Mouse (Mus musculus): Measurements from ENCODE around the gene Gm6763. TPM values are rescaled to one million over a fixed set of nuclear protein-coding genes. Genes with fewer than 3 reads are reported as not detected.
"Not testable (repeated sequence)": the region's sequence is repeated elsewhere in the genome, so short reads cannot be mapped to it uniquely, and the experiment has no call there.

Gene Gm6763
- polyA plus RNA-seq (2016; fragmentation: Nextera tagmentation; extraction: Ambion mirVana): not detected in 2 replicates

- ATAC-seq (ENCODE audit: low FRiP score, low read depth); H3K36me3 ChIP-seq; H3K27me3 ChIP-seq; H3K27ac ChIP-seq (replicated peaks); H3K9ac ChIP-seq (replicated peaks); H3K9me3 ChIP-seq; H3K4me2 ChIP-seq (replicated peaks); H3K4me1 ChIP-seq; H3K4me3 ChIP-seq: not testable (repeated sequence)
- no CpG with 5 or more reads among the region's 3 CpGs for WGBS
These were observed at the start of gene Gm6763 for GRCm38 (mm10) chr10:104151197-104151596. TSS of gene Gm6763 (plus strand) at chr10:104151497.

DNA sequence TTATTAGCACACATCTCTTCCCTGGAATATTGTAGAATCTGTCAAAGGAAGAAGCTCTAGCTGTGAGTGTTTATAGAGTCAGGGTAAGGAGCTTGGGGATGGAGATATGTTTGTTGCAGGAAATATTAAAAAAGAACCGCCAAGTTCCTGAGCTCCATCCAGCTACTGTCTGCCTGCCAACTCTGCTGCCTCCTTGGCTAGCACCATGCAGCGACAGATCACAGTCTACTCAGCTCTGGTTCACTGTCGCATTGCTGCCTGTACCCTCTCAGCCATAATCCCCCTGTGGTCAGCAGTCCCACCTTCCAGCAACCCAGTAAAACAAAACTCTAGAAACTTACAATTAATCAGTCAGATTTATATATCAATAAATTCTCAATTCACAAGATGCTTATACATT, 41.3 kb upstream of the Gm6763 start:
- H3K4me1 ChIP-seq: no peaks in the 10 kb centered on the region

DNA sequence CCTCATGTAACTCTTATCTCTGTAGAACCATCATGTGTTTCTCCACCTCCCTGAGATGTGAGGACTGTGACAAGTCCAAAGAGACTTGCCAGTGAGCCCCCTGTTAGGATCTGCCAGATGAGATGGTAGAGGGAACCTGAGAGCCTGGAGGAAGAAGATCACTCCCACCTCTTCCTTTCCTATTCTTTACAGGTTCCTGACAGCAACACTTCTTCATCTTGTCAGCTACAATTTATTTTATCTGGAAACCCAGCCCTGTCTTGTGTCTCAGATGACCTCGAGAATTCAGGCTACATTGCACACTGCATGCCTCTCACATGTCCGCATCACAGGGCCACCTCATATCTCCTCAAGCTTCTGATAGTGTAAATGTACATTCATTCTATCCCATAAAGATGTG, 33.0 kb upstream of the Gm6763 start:
- Histone ChIP-seq H3K4me3 (no peak overlapping the region), H3K4me1 (no peaks in the 10 kb centered on the region), H3K9me3 (no peaks in the 10 kb centered on the region), H3K27ac (replicated peaks) (no peak overlapping the region), H3K9ac (replicated peaks) (no peak overlapping the region), H3K4me2 (replicated peaks) (no peak overlapping the region), H3K27me3 (no peaks in the 10 kb centered on the region), H3K36me3 (no peaks in the 10 kb centered on the region)
- WGBS: 82% methylated on average over 2 of the region's 2 CpGs
- ATAC-seq (ENCODE audit: low FRiP score, low read depth): no peak

More for the DNA sequence above, 41.3 kb upstream of the Gm6763 start:
- Histone ChIP-seq H3K4me2 (replicated peaks) (no peak overlapping the region), H3K9me3 (no peaks in the 10 kb centered on the region), H3K36me3 (no peaks in the 10 kb centered on the region), H3K27me3 (no peaks in the 10 kb centered on the region), H3K27ac (replicated peaks) (no peak overlapping the region), H3K9ac (replicated peaks) (no peak overlapping the region), H3K4me3 (no peak overlapping the region)
- WGBS: 88% methylated on average over 3 of the region's 3 CpGs
- ATAC-seq (ENCODE audit: low FRiP score, low read depth): no peak

DNA sequence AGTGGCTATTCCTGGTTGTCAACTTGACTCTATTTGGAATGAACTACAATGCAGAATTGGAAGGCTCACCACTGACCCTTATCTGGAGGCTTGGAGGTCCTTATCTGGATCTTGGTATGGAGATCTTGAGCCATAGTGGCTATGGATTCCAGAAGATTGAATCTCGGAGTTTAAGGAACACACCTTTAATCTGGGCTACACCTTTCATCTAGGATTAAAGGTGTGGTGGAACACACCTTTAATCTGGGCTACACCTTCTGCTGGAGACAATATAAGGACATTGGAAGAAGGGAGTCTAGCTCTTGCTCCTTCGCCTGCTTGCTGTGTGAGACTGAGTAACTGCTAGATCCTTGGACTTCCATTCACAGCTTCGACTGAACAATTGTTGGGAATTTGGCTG, 8.6 kb upstream of the Gm6763 start, which contains the start of gene Gm21293:
Gm21293 (plus strand) TSS at position 301 of the 400 bp plus-strand sequence.
- not testable (repeated sequence) for H3K9ac ChIP-seq (replicated peaks); H3K27ac ChIP-seq (replicated peaks); H3K27me3 ChIP-seq; H3K4me2 ChIP-seq (replicated peaks); ATAC-seq (ENCODE audit: low FRiP score, low read depth); H3K4me3 ChIP-seq; H3K9me3 ChIP-seq; H3K4me1 ChIP-seq; H3K36me3 ChIP-seq
- WGBS: no CpG with 5 or more reads among the region's 3 CpGs

DNA sequence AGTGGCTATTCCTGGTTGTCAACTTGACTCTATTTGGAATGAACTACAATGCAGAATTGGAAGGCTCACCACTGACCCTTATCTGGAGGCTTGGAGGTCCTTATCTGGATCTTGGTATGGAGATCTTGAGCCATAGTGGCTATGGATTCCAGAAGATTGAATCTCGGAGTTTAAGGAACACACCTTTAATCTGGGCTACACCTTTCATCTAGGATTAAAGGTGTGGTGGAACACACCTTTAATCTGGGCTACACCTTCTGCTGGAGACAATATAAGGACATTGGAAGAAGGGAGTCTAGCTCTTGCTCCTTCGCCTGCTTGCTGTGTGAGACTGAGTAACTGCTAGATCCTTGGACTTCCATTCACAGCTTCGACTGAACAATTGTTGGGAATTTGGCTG, 8.4 kb downstream of the Gm6763 start, which contains the start of gene Gm8764:
Gm8764 (plus strand) TSS at position 301 of the 400 bp plus-strand sequence.
- not testable (repeated sequence) for H3K36me3 ChIP-seq

GRCm38 (mm10) chr10:104168215-104168614, 16.9 kb downstream of the Gm6763 start, which contains the start of gene Gm21304:
TSS of gene Gm21304 (plus strand) at chr10:104168515.
- H3K36me3 ChIP-seq; H3K4me2 ChIP-seq (replicated peaks); H3K4me1 ChIP-seq; H3K27ac ChIP-seq (replicated peaks); H3K4me3 ChIP-seq; H3K9ac ChIP-seq (replicated peaks); H3K9me3 ChIP-seq; H3K27me3 ChIP-seq; ATAC-seq (ENCODE audit: low FRiP score, low read depth): not testable (repeated sequence)
- no CpG with 5 or more reads among the region's 3 CpGs for WGBS

More for the DNA sequence above, 8.4 kb downstream of the Gm6763 start, which contains the start of gene Gm8764:
- not testable (repeated sequence) for H3K9me3 ChIP-seq; ATAC-seq (ENCODE audit: low FRiP score, low read depth); H3K4me1 ChIP-seq; H3K4me3 ChIP-seq; H3K9ac ChIP-seq (replicated peaks); H3K27ac ChIP-seq (replicated peaks); H3K4me2 ChIP-seq (replicated peaks); H3K27me3 ChIP-seq
- WGBS: no CpG with 5 or more reads among the region's 3 CpGs

- not testable (repeated sequence) for H3K27ac ChIP-seq (replicated peaks)
- no CpG with 5 or more reads among the region's 3 CpGs for whole genome bisulfite sequencing
These were observed 25.4 kb downstream of the Gm6763 start, which contains the start of gene Gm21312 for GRCm38 (mm10) chr10:104176724-104177123. TSS of gene Gm21312 (plus strand) at chr10:104177024.

DNA sequence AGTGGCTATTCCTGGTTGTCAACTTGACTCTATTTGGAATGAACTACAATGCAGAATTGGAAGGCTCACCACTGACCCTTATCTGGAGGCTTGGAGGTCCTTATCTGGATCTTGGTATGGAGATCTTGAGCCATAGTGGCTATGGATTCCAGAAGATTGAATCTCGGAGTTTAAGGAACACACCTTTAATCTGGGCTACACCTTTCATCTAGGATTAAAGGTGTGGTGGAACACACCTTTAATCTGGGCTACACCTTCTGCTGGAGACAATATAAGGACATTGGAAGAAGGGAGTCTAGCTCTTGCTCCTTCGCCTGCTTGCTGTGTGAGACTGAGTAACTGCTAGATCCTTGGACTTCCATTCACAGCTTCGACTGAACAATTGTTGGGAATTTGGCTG, 33.9 kb downstream of the Gm6763 start, which contains the start of gene Gm20765:
Gm20765 (plus strand) TSS at position 301 of the 400 bp plus-strand sequence.
- H3K27ac ChIP-seq (replicated peaks); H3K4me1 ChIP-seq; H3K9me3 ChIP-seq; H3K36me3 ChIP-seq; H3K27me3 ChIP-seq; ATAC-seq (ENCODE audit: low FRiP score, low read depth); H3K4me3 ChIP-seq; H3K4me2 ChIP-seq (replicated peaks); H3K9ac ChIP-seq (replicated peaks): not testable (repeated sequence)
- WGBS: no CpG with 5 or more reads among the region's 3 CpGs

More at GRCm38 (mm10) chr10:104176724-104177123, 25.4 kb downstream of the Gm6763 start, which contains the start of gene Gm21312:
- not testable (repeated sequence) for ATAC-seq (ENCODE audit: low FRiP score, low read depth); H3K9me3 ChIP-seq; H3K4me1 ChIP-seq; H3K27me3 ChIP-seq; H3K36me3 ChIP-seq; H3K4me2 ChIP-seq (replicated peaks); H3K4me3 ChIP-seq; H3K9ac ChIP-seq (replicated peaks)

DNA sequence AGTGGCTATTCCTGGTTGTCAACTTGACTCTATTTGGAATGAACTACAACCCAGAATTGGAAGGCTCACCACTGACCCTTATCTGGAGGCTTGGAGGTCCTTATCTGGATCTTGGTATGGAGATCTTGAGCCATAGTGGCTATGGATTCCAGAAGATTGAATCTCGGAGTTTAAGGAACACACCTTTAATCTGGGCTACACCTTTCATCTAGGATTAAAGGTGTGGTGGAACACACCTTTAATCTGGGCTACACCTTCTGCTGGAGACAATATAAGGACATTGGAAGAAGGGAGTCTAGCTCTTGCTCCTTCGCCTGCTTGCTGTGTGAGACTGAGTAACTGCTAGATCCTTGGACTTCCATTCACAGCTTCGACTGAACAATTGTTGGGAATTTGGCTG, 42.4 kb downstream of the Gm6763 start, which contains the start of gene Gm4340:
Gm4340 (plus strand) TSS at position 301 of the 400 bp plus-strand sequence.
- not testable (repeated sequence) for H3K27ac ChIP-seq (replicated peaks); H3K9me3 ChIP-seq; H3K36me3 ChIP-seq; H3K4me1 ChIP-seq; H3K9ac ChIP-seq (replicated peaks); H3K27me3 ChIP-seq; H3K4me2 ChIP-seq (replicated peaks); ATAC-seq (ENCODE audit: low FRiP score, low read depth); H3K4me3 ChIP-seq
- no CpG with 5 or more reads among the region's 3 CpGs for WGBS

Other genes starting within 250 kb of the Gm6763 start
- gene Gm21293, start 8.5 kb upstream of the Gm6763 start, polyA plus RNA-seq (2016; fragmentation: Nextera tagmentation; extraction: Ambion mirVana): not detected in 2 replicates
- gene Gm8764, start 8.5 kb downstream of the Gm6763 start, polyA plus RNA-seq (2016; fragmentation: Nextera tagmentation; extraction: Ambion mirVana): not detected in 2 replicates
- not detected in 2 replicates for gene Gm21304, start 17.0 kb downstream of the Gm6763 start, polyA plus RNA-seq (2016; fragmentation: Nextera tagmentation; extraction: Ambion mirVana)
- gene Gm21312, start 25.5 kb downstream of the Gm6763 start, polyA plus RNA-seq (2016; fragmentation: Nextera tagmentation; extraction: Ambion mirVana): not detected in 2 replicates
- not detected in 2 replicates for gene Gm20765, start 34.0 kb downstream of the Gm6763 start, polyA plus RNA-seq (2016; fragmentation: Nextera tagmentation; extraction: Ambion mirVana)
- not detected in 2 replicates for gene Gm4340, start 42.5 kb downstream of the Gm6763 start, polyA plus RNA-seq (2016; fragmentation: Nextera tagmentation; extraction: Ambion mirVana)